Mouse (Mus musculus) embryonic facial prominence, embryonic 10.5 days (tissue): ENCODE results near the gene Edf1. TPM values are rescaled to one million over a fixed set of nuclear protein-coding genes. Genes with fewer than 3 reads are reported as not detected.

Experiments
- DNase-seq: peaks from one replicate; pipeline ENCODE4 v3.0.0-alpha.2; 2017; ENCODE audit warnings: low spot score
- H3K27ac ChIP-seq: fragments of 300-500 bp; sonication (generic); replicated peaks from 2 replicates; pipeline ENCODE4 v1.5.1; 2016; ENCODE audit warnings: mild to moderate bottlenecking
- H3K27me3 ChIP-seq: fragments of 300-500 bp; sonication (generic); replicated peaks from 2 replicates; pipeline ENCODE4 v1.6.1; 2016; ENCODE audit warnings: low read depth, mild to moderate bottlenecking; ENCODE audit not compliant: poor library complexity, severe bottlenecking
- H3K36me3 ChIP-seq: fragments of 300-500 bp; sonication (generic); replicated peaks from 2 replicates; pipeline ENCODE4 v1.6.1; 2016; ENCODE audit warnings: mild to moderate bottlenecking, moderate library complexity
- H3K4me1 ChIP-seq: fragments of 300-500 bp; sonication (generic); 2 replicates; pipeline ENCODE4 v1.6.1; 2016
- H3K4me3 ChIP-seq: fragments of 300-500 bp; sonication (generic); 2 replicates; pipeline ENCODE4 v1.5.1; 2016; ENCODE audit warnings: mild to moderate bottlenecking, moderate library complexity
- H3K9me3 ChIP-seq: fragments of 300-500 bp; sonication (generic); 2 replicates; pipeline ENCODE4 v1.6.1; 2016; ENCODE audit warnings: mild to moderate bottlenecking
- WGBS: fragments of 180-500 bp; shearing (Covaris S2); methylation state at CpG from one replicate; pipeline ENCODE4 v1.1.7; 2016; 5-methylcytosine and 5-hydroxymethylcytosine counted together
- polyA plus RNA-seq: library from polyadenylated mRNA; unstranded; fragments of >200 nt; fragmentation: Nextera tagmentation; extraction: Ambion mirVana; gene quantifications from 2 replicates; pipeline ENCODE4 v1.2.1, GENCODE M21; 2016

Gene Edf1
- polyA plus RNA-seq, 1 experiment from 2014 or later, result 316 TPM

- Histone ChIP-seq H3K4me1 (peaks cover 70% of the 10 kb centered on the region), H3K36me3 (peaks cover 22% of the 10 kb centered on the region), H3K4me3 (peak overlapping the region; percentile 51), H3K27ac (no peak overlapping the region), H3K27me3 (peaks cover 62% of the 10 kb centered on the region), H3K9me3 (no peaks in the 10 kb centered on the region)
- DNase-seq, result peak; percentile 51
- 7% methylated on average over 27 of the region's 27 CpGs for WGBS
Observed at GRCm38 (mm10) chr2:25579737-25580460, 22.3 kb downstream of the Edf1 start.

DNA sequence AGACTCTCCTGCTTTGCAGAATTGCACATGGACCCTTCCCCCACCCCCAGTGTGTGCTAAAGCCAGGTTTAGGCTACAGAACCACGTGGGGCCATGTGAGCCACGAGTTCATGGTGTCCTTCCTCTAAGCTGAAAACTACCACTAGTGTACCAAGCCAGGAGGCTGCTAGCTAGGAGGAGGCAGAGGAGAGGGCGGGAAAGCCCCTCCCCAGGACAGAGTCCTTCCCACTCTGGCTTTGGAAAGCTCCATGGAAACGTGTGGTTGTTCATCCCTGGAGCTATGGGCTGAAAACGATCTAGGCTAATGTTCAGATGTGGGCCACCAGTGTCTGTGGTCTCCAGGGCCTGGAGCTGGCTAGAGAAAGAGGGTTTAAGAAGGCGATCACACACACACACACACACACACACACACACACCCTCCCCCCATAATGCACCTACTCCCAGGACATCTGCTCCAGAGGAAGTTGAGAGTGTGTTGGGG is 23.0 kb downstream of the Edf1 start:
- no peaks in the 10 kb centered on the region for H3K9me3 ChIP-seq
- H3K4me3 ChIP-seq, result peak overlapping the region; percentile 11; the same call in 1 of the 2 replicates
- WGBS, result 53% methylated on average over 6 of the region's 6 CpGs
- peaks cover 64% of the 10 kb centered on the region for H3K4me1 ChIP-seq
- peaks cover 30% of the 10 kb centered on the region for H3K36me3 ChIP-seq
- H3K27me3 ChIP-seq, result peaks cover 58% of the 10 kb centered on the region
- H3K27ac ChIP-seq, result no peak overlapping the region
- DNase-seq, result no peak

DNA sequence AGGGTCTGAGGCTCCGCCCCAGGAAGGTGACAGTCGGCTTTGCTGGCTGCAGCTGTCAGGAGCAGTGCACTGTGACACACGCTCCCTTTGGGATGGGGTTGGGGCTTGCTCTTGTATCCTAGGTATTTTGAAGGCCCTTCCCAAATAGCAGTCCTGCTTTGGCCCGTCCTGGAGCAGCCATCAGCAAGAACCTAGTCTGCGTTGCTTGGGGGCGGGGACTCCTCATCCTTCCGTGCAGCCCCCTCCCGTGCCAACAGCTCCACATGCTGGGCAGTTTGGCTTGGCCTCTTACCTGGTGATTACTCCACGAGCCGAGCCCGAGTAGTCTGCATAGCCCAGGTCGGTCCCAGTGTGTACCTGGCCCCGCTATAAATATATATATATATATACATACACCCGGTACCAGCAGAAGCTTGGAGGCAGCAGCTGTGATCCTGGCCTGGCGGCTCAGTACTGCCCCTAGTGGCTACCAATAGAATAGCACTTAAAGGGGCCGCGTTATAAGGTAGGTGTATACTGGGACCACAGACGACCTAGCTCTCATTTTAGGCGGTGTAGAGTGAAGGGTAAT is 23.7 kb downstream of the Edf1 start, which contains the start of gene Ajm1:
Ajm1 (minus strand) TSS at position 464 of the 571 bp plus-strand sequence.
- peaks cover 37% of the 10 kb centered on the region for H3K36me3 ChIP-seq
- no peaks in the 10 kb centered on the region for H3K9me3 ChIP-seq
- peak; percentile 74 for DNase-seq
- H3K27me3 ChIP-seq, result peaks cover 51% of the 10 kb centered on the region
- 7% methylated on average over 19 of the region's 19 CpGs for WGBS
- peaks cover 57% of the 10 kb centered on the region for H3K4me1 ChIP-seq
- H3K4me3 ChIP-seq, result peak within 1 kb of the TSS; percentile 51
- no peak within 1 kb of the TSS; the same call in 1 of the 2 replicates for H3K27ac ChIP-seq

- H3K4me1 ChIP-seq, result peaks cover 53% of the 10 kb centered on the region
- peaks cover 42% of the 10 kb centered on the region for H3K36me3 ChIP-seq
- WGBS, result 42% methylated on average over 6 of the region's 6 CpGs
- H3K27me3 ChIP-seq, result peaks cover 45% of the 10 kb centered on the region
- H3K4me3 ChIP-seq, result peak overlapping the region; percentile 51; the same call in 1 of the 2 replicates
- H3K27ac ChIP-seq, result no peak overlapping the region
- no peak for DNase-seq
- no peaks in the 10 kb centered on the region for H3K9me3 ChIP-seq
Observed at GRCm38 (mm10) chr2:25581901-25582301, 24.3 kb downstream of the Edf1 start.

GRCm38 (mm10) chr2:25582466-25583119 is 24.9 kb downstream of the Edf1 start:
- WGBS, result 62% methylated on average over 12 of the region's 12 CpGs
- peak; percentile 13 for DNase-seq
- H3K4me1 ChIP-seq, result peaks cover 46% of the 10 kb centered on the region
- H3K36me3 ChIP-seq, result peaks cover 49% of the 10 kb centered on the region
- peaks cover 39% of the 10 kb centered on the region for H3K27me3 ChIP-seq
- no peak overlapping the region for H3K27ac ChIP-seq
- no peak overlapping the region for H3K4me3 ChIP-seq
- no peaks in the 10 kb centered on the region for H3K9me3 ChIP-seq

GRCm38 (mm10) chr2:25583120-25583481 is 25.5 kb downstream of the Edf1 start:
- DNase-seq, result no peak
- H3K4me3 ChIP-seq, result no peak overlapping the region
- H3K4me1 ChIP-seq, result peaks cover 41% of the 10 kb centered on the region
- no peaks in the 10 kb centered on the region for H3K9me3 ChIP-seq
- H3K27ac ChIP-seq, result no peak overlapping the region
- H3K27me3 ChIP-seq, result peaks cover 33% of the 10 kb centered on the region
- peaks cover 54% of the 10 kb centered on the region for H3K36me3 ChIP-seq
- WGBS, result 87% methylated on average over 6 of the region's 6 CpGs

- no peaks in the 10 kb centered on the region for H3K9me3 ChIP-seq
- no peak for DNase-seq
- no peak overlapping the region for H3K27ac ChIP-seq
- peaks cover 29% of the 10 kb centered on the region for H3K27me3 ChIP-seq
- WGBS, result 60% methylated on average over 4 of the region's 4 CpGs
- peaks cover 36% of the 10 kb centered on the region for H3K4me1 ChIP-seq
- H3K4me3 ChIP-seq, result no peak overlapping the region
- H3K36me3 ChIP-seq, result peaks cover 59% of the 10 kb centered on the region
Observed at GRCm38 (mm10) chr2:25583571-25583970, 25.9 kb downstream of the Edf1 start.

DNA sequence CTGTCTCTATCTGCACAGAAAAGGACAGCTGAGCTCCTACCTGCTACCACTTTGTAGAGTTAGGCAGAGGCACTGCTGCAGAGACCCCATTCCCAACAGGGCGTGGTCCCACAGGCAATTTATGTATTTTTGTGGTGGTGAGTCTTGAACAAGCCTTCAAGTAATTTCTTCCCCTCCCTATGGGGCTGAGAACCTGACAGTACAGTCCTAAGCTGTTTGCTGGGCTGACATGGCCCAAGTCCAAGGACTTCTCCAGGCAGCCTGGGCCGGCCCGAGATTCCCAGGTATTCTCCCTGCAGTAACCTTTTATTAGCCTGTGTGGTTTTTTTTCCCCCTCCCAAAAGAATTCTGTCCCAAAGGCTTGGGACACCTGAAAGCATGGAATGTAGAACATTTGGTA is 26.5 kb downstream of the Edf1 start:
- Histone ChIP-seq H3K27ac (no peak overlapping the region), H3K4me1 (peaks cover 30% of the 10 kb centered on the region), H3K36me3 (peaks cover 65% of the 10 kb centered on the region), H3K27me3 (peaks cover 23% of the 10 kb centered on the region), H3K4me3 (no peak overlapping the region), H3K9me3 (no peaks in the 10 kb centered on the region)
- no peak for DNase-seq
- WGBS, result 94% methylated on average over 3 of the region's 3 CpGs

DNA sequence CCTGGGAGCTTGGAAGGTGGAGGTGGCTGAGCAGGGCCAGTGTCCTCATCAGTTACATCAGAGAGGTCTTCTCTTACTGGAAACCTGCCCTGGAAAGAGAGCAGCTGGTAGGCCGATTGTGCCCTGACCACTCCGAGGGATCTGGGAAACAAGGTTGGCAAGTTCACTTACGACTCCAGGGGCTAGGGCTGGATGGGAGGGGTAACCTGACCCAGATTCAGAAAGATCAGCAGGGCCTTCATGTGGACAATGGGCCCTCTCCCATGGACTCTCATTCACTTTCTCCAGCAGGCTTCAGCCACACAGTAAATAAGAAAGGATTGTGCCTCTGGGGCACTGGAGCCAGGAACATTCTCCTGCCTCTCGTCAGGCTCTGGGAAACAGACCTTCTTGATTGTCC is 27.2 kb downstream of the Edf1 start:
- Histone ChIP-seq H3K36me3 (peaks cover 72% of the 10 kb centered on the region), H3K9me3 (no peaks in the 10 kb centered on the region), H3K27ac (no peak overlapping the region), H3K4me3 (no peak overlapping the region), H3K27me3 (peaks cover 16% of the 10 kb centered on the region), H3K4me1 (peaks cover 23% of the 10 kb centered on the region)
- DNase-seq, result no peak
- 81% methylated on average over 4 of the region's 4 CpGs for WGBS

DNA sequence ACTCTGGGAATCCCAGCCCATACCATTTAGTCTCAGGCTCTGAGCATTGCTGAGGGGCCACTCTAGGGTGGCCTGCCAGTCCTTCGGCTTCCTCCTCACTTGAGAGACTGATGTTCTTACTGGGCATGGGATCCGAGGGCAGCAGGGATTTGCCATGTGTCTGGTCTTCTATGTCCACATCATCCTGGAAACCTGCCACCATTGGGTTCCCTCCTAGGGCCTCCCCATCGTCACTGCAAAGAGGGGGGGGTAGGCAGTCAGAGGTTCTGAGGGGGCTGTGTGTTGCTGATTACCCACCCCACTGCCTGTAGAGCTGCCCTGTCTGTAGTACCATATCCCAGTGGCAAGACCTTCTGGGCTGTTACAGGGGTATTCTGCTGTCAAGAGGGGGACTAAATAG is 28.0 kb downstream of the Edf1 start:
- no peak overlapping the region for H3K4me3 ChIP-seq
- H3K36me3 ChIP-seq, result peaks cover 79% of the 10 kb centered on the region
- H3K4me1 ChIP-seq, result peaks cover 22% of the 10 kb centered on the region
- WGBS, result 88% methylated on average over 3 of the region's 3 CpGs
- H3K9me3 ChIP-seq, result no peaks in the 10 kb centered on the region
- H3K27ac ChIP-seq, result no peak overlapping the region
- DNase-seq, result no peak
- peaks cover 8% of the 10 kb centered on the region for H3K27me3 ChIP-seq

- Histone ChIP-seq H3K27ac (no peak overlapping the region), H3K27me3 (no peaks in the 10 kb centered on the region), H3K36me3 (peaks cover 96% of the 10 kb centered on the region), H3K4me1 (peaks cover 9% of the 10 kb centered on the region), H3K4me3 (no peak overlapping the region), H3K9me3 (no peaks in the 10 kb centered on the region)
- no peak for DNase-seq
- WGBS, result 95% methylated on average over 8 of the region's 8 CpGs
Observed at GRCm38 (mm10) chr2:25587290-25587689, 29.6 kb downstream of the Edf1 start.

DNA sequence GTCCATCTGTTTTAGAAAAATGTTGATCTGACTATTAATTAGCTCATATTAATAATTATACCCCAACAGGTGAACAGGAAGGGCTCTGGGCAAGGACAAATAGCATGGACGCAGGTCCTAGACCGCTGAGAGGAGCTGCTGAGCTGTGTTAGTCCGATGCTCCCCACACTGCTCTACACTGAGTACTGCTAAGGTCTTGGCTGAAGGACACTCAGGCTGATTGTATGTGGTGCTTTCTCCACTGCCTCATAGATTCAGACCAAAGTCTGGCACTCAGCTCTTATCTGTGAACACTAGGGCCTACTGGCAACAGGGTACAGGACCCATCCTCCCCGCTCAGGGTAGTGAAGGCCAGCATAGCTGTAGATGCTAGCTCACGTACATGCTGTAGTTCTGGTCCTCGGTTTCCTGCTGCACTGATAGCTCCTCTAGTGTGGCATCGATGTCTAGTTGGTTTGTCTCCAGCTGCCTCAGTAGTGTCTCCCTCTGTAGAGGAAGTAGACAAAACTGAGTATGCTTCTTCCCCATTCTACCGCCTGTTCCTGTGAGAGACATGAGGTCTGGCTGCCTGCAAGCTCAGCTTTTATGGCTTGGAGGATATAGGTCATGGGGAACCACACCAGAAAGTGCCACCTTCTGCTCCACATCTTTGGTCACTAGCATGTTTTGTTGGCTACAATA is 30.7 kb downstream of the Edf1 start:
- DNase-seq, result no peak
- Histone ChIP-seq H3K27me3 (no peaks in the 10 kb centered on the region), H3K27ac (no peak overlapping the region), H3K4me3 (no peak overlapping the region), H3K4me1 (no peaks in the 10 kb centered on the region), H3K9me3 (no peaks in the 10 kb centered on the region), H3K36me3 (peaks cover 100% of the 10 kb centered on the region)
- WGBS, result 93% methylated on average over 8 of the region's 8 CpGs
